Mouse (Mus musculus) ES-E14 (cell line): ENCODE measurements around the gene Cep68.

Source experiments
- HCFC1 ChIP-seq: IDR thresholded peaks from 2 replicates; pipeline ENCODE4 v1.6.1; 2012; ENCODE audit warnings: low read length, inconsistent platforms, borderline replicate concordance; ENCODE audit not compliant: insufficient read depth
- ZC3H11A ChIP-seq: IDR thresholded peaks from 2 replicates; pipeline ENCODE4 v1.6.1; 2012; ENCODE audit warnings: low read depth, mild to moderate bottlenecking, inconsistent platforms, low read length, borderline replicate concordance
- ZNF384 ChIP-seq: IDR thresholded peaks from 2 replicates; pipeline ENCODE4 v1.6.1; 2012; ENCODE audit warnings: low read depth, low read length, inconsistent platforms

DNA sequence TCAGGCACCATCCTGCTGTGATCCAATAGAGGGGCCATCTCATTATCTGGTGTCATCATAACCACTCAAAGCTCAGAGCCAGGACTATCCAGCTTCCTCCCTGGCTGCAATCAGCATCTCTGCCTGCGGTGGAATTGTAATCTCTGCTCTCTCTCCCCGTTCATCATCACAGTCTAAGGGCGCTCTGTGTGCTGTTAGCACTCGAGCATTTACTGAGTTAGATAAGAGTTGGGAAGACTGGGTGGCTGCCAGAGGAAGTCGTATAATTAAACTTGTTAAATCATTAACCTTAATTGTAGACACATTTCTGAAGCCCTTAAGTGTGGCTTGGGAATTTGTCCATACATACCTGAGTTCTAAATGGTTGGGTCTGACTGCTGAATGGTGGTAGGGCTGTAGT, 29.5 kb upstream of the Cep68 start:
- no peak for TF ChIP-seq ZC3H11A
- TF ChIP-seq HCFC1 = no peak
- TF ChIP-seq ZNF384 = no peak
